Mouse (Mus musculus) heart, embryonic 14.5 days (tissue): ENCODE results near the gene H2-Eb1. TPM values are rescaled to one million over a fixed set of nuclear protein-coding genes. Genes with fewer than 3 reads are reported as not detected.

Experiments used
- ATAC-seq: fragments of 200-750 bp; cut with Nextera tagmentation; 2 replicates; pipeline ENCODE4 v1.8.0; 2017; ENCODE audit warnings: low read depth, moderate TSS enrichment; ENCODE audit not compliant: insufficient number of reproducible peaks, insufficient read depth, low FRiP score
- H3K27ac ChIP-seq, 2 experiments: fragments of 200-500 bp in 1 of 2; fragments of 300-500 bp in 1 of 2; sonication (generic) in 1 of 2; replicated peaks in 1 of 2; 2 replicates each; pipeline ENCODE4 v1.5.1; 2012 to 2014; ENCODE audit warnings: low read depth in 2 of 2, low read length in 2 of 2, control low read depth in 1 of 2, mild to moderate bottlenecking in 1 of 2, mixed read lengths in 1 of 2; ENCODE audit not compliant: control insufficient read depth in 1 of 2, insufficient read depth in 1 of 2
- H3K27me3 ChIP-seq: fragments of 300-500 bp; sonication (generic); 2 replicates; pipeline ENCODE4 v1.6.1; 2014; ENCODE audit warnings: mild to moderate bottlenecking, low read length, control low read depth; ENCODE audit not compliant: control insufficient read depth, insufficient read depth
- H3K36me3 ChIP-seq: fragments of 300-500 bp; sonication (generic); 2 replicates; pipeline ENCODE4 v1.6.1; 2014; ENCODE audit warnings: mild to moderate bottlenecking, control low read depth, low read length, mixed read lengths; ENCODE audit not compliant: control insufficient read depth, insufficient read depth
- H3K4me1 ChIP-seq, 2 experiments: fragments of 200-500 bp in 1 of 2; fragments of 300-500 bp in 1 of 2; sonication (generic) in 1 of 2; 2 replicates each; pipeline ENCODE4 v1.6.1; 2012 to 2014; ENCODE audit warnings: low read length in 2 of 2, control low read depth in 1 of 2, mixed read lengths in 1 of 2; ENCODE audit not compliant: control insufficient read depth in 2 of 2, insufficient read depth in 2 of 2
- H3K4me2 ChIP-seq: fragments of 300-500 bp; sonication (generic); 2 replicates; pipeline ENCODE4 v1.6.1; 2014; ENCODE audit warnings: mild to moderate bottlenecking, low read length
- H3K4me3 ChIP-seq, 2 experiments: fragments of 200-500 bp in 1 of 2; fragments of 300-500 bp in 1 of 2; sonication (generic) in 1 of 2; 2 replicates each; pipeline ENCODE4 v1.5.1; 2012 to 2014; ENCODE audit warnings: low read length in 2 of 2, mild to moderate bottlenecking in 2 of 2, control low read depth in 1 of 2, low read depth in 1 of 2, moderate library complexity in 1 of 2; ENCODE audit not compliant: control insufficient read depth in 1 of 2, insufficient read depth in 1 of 2
- H3K9ac ChIP-seq: fragments of 300-500 bp; sonication (generic); 2 replicates; pipeline ENCODE4 v1.6.1; 2014; ENCODE audit warnings: mild to moderate bottlenecking, low read length
- H3K9me3 ChIP-seq: fragments of 300-500 bp; sonication (generic); 2 replicates; pipeline ENCODE4 v1.6.1; 2016; ENCODE audit warnings: low read length, control low read depth; ENCODE audit not compliant: control insufficient read depth
- WGBS: fragments of 180-500 bp; shearing (Covaris S2); extraction: QIAGEN DNeasy Blood & Tissue Kit; methylation state at CpG from one replicate; pipeline ENCODE4 v1.1.7; 2014; 5-methylcytosine and 5-hydroxymethylcytosine counted together
- polyA plus RNA-seq: library from polyadenylated mRNA; unstranded; fragments of >200 nt; fragmentation: Nextera tagmentation; extraction: Ambion mirVana; gene quantifications from 2 replicates; pipeline ENCODE4 v1.2.1, GENCODE M21; 2014

H2-Eb1 gene
- 2.6 and 3.0 TPM in 2 replicates for polyA plus RNA-seq

DNA sequence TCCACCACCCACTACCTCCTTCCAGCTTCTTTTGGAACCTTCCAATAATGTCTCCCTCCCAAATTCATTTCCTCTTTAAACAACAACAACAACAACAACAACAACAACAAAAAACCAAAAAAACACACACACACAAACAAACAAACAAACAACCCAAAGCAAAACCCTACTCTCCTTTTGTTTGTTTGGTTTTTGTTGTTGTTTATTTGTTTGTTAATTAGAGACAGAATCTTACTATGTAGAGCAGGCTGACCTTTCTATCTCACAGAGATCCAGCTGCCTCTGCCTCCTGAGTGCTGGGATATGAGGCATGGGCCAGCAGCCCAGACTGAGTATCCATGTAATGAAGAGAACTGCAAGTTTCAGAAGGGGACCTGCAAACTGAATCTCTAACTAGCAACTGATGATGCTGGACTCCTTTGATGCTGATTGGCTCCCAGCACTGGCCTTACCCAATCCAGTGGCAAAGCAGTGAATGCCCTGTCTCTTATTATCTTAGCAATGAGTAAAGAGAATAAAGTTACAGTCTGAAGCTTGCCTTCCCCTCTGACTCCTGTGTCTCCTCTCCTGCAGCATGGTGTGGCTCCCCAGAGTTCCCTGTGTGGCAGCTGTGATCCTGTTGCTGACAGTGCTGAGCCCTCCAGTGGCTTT is at the start of gene H2-Eb1:
H2-Eb1 (plus strand) TSS at position 488 of the 651 bp plus-strand sequence.
- Histone ChIP-seq H3K4me1 (peaks cover 3 to 4% of the 10 kb centered on the region in 2 experiments; a peak in 1 of 4 replicates), H3K9me3 (no peaks in the 10 kb centered on the region), H3K27ac (no peak within 1 kb of the TSS), H3K27me3 (0 out of 2 replicates have a peak, but pooled peaks cover 7% of the 10 kb centered on the region), H3K4me3 (no peak within 1 kb of the TSS), H3K4me2 (no peak within 1 kb of the TSS), H3K36me3 (no peaks in the 10 kb centered on the region), H3K9ac (no peak within 1 kb of the TSS)
- peak; percentile 56; the same call in 1 of the 2 replicates for ATAC-seq

GRCm38 (mm10) chr17:34256501-34256900 is 49.2 kb upstream of the H2-Eb1 start:
- Histone ChIP-seq H3K9ac (no peak overlapping the region), H3K9me3 (0 out of 2 replicates have a peak, but pooled peaks cover 2% of the 10 kb centered on the region), H3K4me2 (no peak overlapping the region), H3K36me3 (no peaks in the 10 kb centered on the region), H3K27ac (no peak overlapping the region), H3K4me3 (no peak overlapping the region), H3K27me3 (no peaks in the 10 kb centered on the region; the same call in 1 of the 2 replicates), H3K4me1 (no peaks in the 10 kb centered on the region)
- ATAC-seq: no peak
- WGBS: 73% methylated on average over 5 of the region's 5 CpGs

DNA sequence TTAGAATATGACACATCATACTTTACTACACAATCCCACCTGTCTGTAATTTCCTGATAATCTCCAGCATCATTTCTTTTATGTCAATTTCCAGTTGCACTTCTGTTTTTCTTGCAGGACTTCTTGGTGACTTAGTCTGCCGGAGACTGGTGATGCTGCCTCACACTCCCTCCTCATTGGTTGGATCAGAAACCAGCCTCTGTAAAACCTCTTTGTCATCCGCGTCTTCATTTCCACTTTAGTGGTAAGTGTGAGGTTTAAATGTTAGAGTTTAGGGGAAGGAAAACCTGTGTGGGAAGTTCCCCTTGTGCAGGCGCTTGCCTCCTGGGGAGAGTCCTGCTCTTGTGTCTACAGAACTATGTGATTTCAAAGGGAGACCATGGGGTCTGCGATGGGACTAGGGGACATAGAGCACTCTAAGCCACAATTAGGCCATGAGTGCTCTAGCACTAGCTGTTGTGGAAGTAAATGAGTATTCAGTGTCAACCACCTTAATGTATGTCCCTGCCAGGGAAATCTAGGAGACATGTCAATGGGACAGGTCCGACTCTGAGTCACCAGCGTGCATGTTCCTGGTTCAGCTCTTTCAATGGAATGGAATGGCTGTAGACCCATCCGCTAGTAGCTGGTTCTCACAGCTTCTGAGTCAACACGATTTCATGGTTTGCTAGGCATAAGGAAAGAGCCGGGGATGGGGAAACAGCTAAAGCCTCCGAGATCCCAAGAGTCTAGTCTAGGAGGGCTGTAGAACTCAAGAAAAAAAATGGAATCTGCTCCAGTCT is 47.9 kb upstream of the H2-Eb1 start, which contains the start of gene H2-Ab1:
H2-Ab1 (plus strand) TSS at position 96 of the 782 bp plus-strand sequence.
- H3K27me3 ChIP-seq: peaks cover 5% of the 10 kb centered on the region
- H3K27ac ChIP-seq: no peak within 1 kb of the TSS
- no peak for ATAC-seq
- no peaks in the 10 kb centered on the region for H3K36me3 ChIP-seq
- H3K4me2 ChIP-seq: no peak within 1 kb of the TSS
- H3K4me1 ChIP-seq: no peaks in the 10 kb centered on the region
- 0 out of 2 replicates have a peak, but pooled peaks cover under 1% of the 10 kb centered on the region for H3K9me3 ChIP-seq
- 65% methylated on average over 11 of the region's 11 CpGs for WGBS
- H3K9ac ChIP-seq: no peak within 1 kb of the TSS
- H3K4me3 ChIP-seq: no peak within 1 kb of the TSS

DNA sequence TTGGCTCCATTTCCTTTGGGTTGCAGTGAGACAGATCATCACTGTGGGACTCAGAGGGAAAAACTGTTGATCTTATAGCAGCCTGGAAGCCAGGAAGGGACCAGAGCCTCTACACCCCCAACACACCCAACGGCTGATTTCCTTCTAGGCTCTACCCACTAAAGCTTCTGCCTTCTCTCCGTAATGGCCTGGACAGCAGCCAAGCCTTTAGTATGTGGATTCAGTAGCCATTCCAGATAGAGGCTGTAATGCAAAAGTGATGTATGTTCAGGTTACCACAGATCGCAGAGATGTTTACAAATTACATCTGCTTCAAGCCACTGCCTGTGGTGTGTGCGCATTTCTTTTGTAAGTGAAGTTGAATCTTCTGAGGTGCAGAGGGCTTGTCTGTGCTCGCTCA is 45.1 kb upstream of the H2-Eb1 start:
- Histone ChIP-seq H3K36me3 (no peaks in the 10 kb centered on the region), H3K27ac (no peak overlapping the region), H3K27me3 (peaks cover 16% of the 10 kb centered on the region), H3K4me1 (peaks cover 5 to 12% of the 10 kb centered on the region in 2 experiments; a peak in 3 of 4 replicates), H3K4me2 (no peak overlapping the region), H3K9ac (no peak overlapping the region), H3K4me3 (no peak overlapping the region), H3K9me3 (no peaks in the 10 kb centered on the region)
- 60% methylated on average over 5 of the region's 5 CpGs for WGBS
- ATAC-seq: no peak

DNA sequence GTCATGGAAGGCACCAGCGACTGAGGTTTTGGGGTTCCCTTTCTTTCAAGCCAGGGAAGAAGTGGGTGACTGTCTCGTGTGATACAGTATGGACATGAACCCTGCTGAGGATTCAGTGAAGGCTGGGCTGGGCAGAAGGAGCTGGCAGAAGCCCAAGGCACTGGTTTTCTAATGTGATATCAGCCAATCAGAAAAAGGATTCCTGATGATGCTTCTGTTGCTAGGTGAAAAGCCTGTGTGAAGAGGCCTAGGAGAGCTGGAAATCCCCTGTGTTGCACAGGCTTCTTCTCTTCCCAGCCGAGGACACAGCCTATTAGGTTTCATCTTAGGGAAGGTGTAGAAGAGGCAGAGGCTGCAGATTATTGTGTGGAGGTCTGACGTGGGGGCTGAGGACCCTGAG is 44.2 kb upstream of the H2-Eb1 start:
- Histone ChIP-seq H3K9me3 (no peaks in the 10 kb centered on the region), H3K4me3 (no peak overlapping the region), H3K27me3 (peaks cover 16% of the 10 kb centered on the region), H3K9ac (no peak overlapping the region), H3K4me1 (peaks cover 5 to 12% of the 10 kb centered on the region in 2 experiments; a peak in 3 of 4 replicates), H3K36me3 (no peaks in the 10 kb centered on the region), H3K4me2 (no peak overlapping the region), H3K27ac (no peak overlapping the region)
- 17% methylated on average over 4 of the region's 4 CpGs for WGBS
- ATAC-seq: peak; percentile 50; the same call in 1 of the 2 replicates

DNA sequence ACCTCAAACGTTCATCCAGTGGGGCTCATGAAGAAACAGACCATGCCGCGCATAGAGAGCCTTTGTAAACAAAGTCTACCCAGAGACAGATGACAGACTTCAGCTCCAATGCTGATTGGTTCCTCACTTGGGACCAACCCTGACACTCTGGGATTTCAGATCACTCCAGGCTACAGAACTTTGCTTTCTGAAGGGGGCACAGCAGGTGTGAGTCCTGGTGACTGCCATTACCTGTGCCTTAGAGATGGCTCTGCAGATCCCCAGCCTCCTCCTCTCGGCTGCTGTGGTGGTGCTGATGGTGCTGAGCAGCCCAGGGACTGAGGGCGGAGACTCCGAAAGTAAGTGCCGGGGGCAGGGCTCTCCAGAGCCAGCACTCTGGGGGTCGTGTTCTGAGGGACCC is 42.6 kb upstream of the H2-Eb1 start:
- no peaks in the 10 kb centered on the region for H3K9me3 ChIP-seq
- H3K27me3 ChIP-seq: peaks cover 16% of the 10 kb centered on the region
- 0 out of 2 replicates have a peak, but pooled peaks have one; percentile 55 for ATAC-seq
- 0% methylated on average over 8 of the region's 8 CpGs for WGBS
- peaks cover 5 to 12% of the 10 kb centered on the region in 2 experiments; a peak in 3 of 4 replicates for H3K4me1 ChIP-seq
- H3K4me3 ChIP-seq: peak overlapping the region; percentile 60 to 62
- H3K4me2 ChIP-seq: peak overlapping the region; percentile 97
- no peak overlapping the region for H3K27ac ChIP-seq
- peak overlapping the region; percentile 47 for H3K9ac ChIP-seq
- H3K36me3 ChIP-seq: no peaks in the 10 kb centered on the region

DNA sequence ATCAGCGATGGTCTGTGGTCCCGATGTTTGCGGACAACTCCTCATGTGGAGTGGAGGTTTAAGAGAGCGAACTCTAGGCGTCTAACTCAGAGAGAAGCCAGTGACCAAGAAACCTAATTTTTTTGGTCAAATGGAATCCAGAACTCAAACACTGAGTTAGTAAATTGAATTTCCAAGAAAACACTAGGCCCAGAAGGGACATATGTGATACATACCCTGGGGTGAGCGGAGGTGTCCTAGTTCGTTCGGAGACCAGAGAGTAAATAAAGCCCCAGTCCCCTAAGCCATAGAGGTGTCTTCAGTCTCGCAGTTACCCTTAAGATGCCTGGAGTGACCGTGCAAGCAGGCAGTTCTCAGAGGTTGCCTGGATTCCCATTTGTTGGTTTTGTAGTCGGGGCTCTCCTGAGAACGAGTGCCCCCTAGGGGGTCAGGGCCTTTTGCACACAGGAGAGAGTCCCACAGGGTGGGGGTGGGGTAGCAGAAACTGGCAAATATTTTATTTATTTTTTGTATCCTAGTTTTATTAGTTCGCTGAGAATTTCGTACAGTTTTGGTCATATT is 41.8 kb upstream of the H2-Eb1 start:
- H3K9ac ChIP-seq: peak overlapping the region; percentile 77; the same call in 1 of the 2 replicates
- 5% methylated on average over 14 of the region's 14 CpGs for WGBS
- no peak for ATAC-seq

More for the DNA sequence above, 41.8 kb upstream of the H2-Eb1 start:
- H3K4me2 ChIP-seq: peak overlapping the region; percentile 97
- no peaks in the 10 kb centered on the region for H3K9me3 ChIP-seq
- peak overlapping the region; percentile 60 to 62 for H3K4me3 ChIP-seq
- H3K36me3 ChIP-seq: no peaks in the 10 kb centered on the region
- H3K27ac ChIP-seq: no peak overlapping the region
- peaks cover 16% of the 10 kb centered on the region; the same call in 1 of the 2 replicates for H3K27me3 ChIP-seq
- H3K4me1 ChIP-seq: peaks cover 5 to 12% of the 10 kb centered on the region in 2 experiments; a peak in 3 of 4 replicates
